Mouse (Mus musculus): ENCODE measurements around the gene Gm38392. TPM values are rescaled to one million over a fixed set of nuclear protein-coding genes. Genes with fewer than 3 reads are reported as not detected.
A peak's percentile ranks its signal among the peaks of the same experiment; 100 is the strongest.

The Gm38392 gene
- polyA plus RNA-seq, 1 experiment from 2014 or later = 0.20 TPM

GRCm38 (mm10) chr3:88228906-88229305 lies 58.1 kb downstream of the Gm38392 start:
- Histone ChIP-seq H3K4me3 (ENCODE audit: low read depth, low read length) (no peak overlapping the region), H3K4me1 (replicated peaks; ENCODE audit: control insufficient read depth, insufficient read depth, low read length) (peaks cover 48% of the 10 kb centered on the region), H3K27me3 (ENCODE audit: control insufficient read depth, insufficient read depth, low read length) (no peaks in the 10 kb centered on the region; the same call in 1 of the 2 replicates), H3K9ac (ENCODE audit: low read depth, low read length) (no peak overlapping the region), H3K36me3 (ENCODE audit: control insufficient read depth, insufficient read depth, low read length) (no peaks in the 10 kb centered on the region), H3K27ac (ENCODE audit: low read depth, low read length) (peak overlapping the region; percentile 94), H3K9me3 (ENCODE audit: control insufficient read depth, low read length) (no peaks in the 10 kb centered on the region), H3K4me2 (replicated peaks; ENCODE audit: low read depth, low read length) (no peak overlapping the region)
- ATAC-seq (ENCODE audit: low FRiP score) (no peak), DNase-seq (ENCODE audit: low spot score) (no peak)
- 44% methylated on average over 4 of the region's 4 CpGs for WGBS

- Histone ChIP-seq H3K27ac (ENCODE audit: low read depth, low read length) (peak overlapping the region; percentile 94), H3K4me3 (ENCODE audit: low read depth, low read length) (no peak overlapping the region), H3K4me1 (replicated peaks; ENCODE audit: control insufficient read depth, insufficient read depth, low read length) (peaks cover 43% of the 10 kb centered on the region), H3K9ac (ENCODE audit: low read depth, low read length) (no peak overlapping the region), H3K27me3 (ENCODE audit: control insufficient read depth, insufficient read depth, low read length) (no peaks in the 10 kb centered on the region), H3K9me3 (ENCODE audit: control insufficient read depth, low read length) (no peaks in the 10 kb centered on the region), H3K36me3 (ENCODE audit: control insufficient read depth, insufficient read depth, low read length) (no peaks in the 10 kb centered on the region; the same call in 1 of the 2 replicates), H3K4me2 (replicated peaks; ENCODE audit: low read depth, low read length) (no peak overlapping the region)
- no peak for DNase-seq (ENCODE audit: low spot score)
- WGBS = 36% methylated on average over 6 of the region's 6 CpGs
- ATAC-seq (ENCODE audit: low FRiP score) = peak; percentile 13; the same call in 1 of the 2 replicates
Measured at GRCm38 (mm10) chr3:88227976-88228375, 59.0 kb downstream of the Gm38392 start.

GRCm38 (mm10) chr3:88227260-88227659 lies 59.8 kb downstream of the Gm38392 start:
- Histone ChIP-seq H3K4me2 (replicated peaks; ENCODE audit: low read depth, low read length) (no peak overlapping the region), H3K27ac (ENCODE audit: low read depth, low read length) (peak overlapping the region; percentile 94), H3K4me3 (ENCODE audit: low read depth, low read length) (no peak overlapping the region), H3K9me3 (ENCODE audit: control insufficient read depth, low read length) (no peaks in the 10 kb centered on the region), H3K27me3 (ENCODE audit: control insufficient read depth, insufficient read depth, low read length) (no peaks in the 10 kb centered on the region), H3K9ac (ENCODE audit: low read depth, low read length) (no peak overlapping the region), H3K4me1 (replicated peaks; ENCODE audit: control insufficient read depth, insufficient read depth, low read length) (peaks cover 43% of the 10 kb centered on the region), H3K36me3 (ENCODE audit: control insufficient read depth, insufficient read depth, low read length) (no peaks in the 10 kb centered on the region; the same call in 1 of the 2 replicates)
- ATAC-seq (ENCODE audit: low FRiP score) (no peak), DNase-seq (ENCODE audit: low spot score) (no peak)
- WGBS = 44% methylated on average over 4 of the region's 4 CpGs

- H3K4me2 ChIP-seq (replicated peaks; ENCODE audit: low read depth, low read length) = no peak overlapping the region
Measured at GRCm38 (mm10) chr3:88226101-88226845, 60.7 kb downstream of the Gm38392 start.

GRCm38 (mm10) chr3:88224929-88225328 lies 62.1 kb downstream of the Gm38392 start:
- no peaks in the 10 kb centered on the region; the same call in 1 of the 2 replicates for H3K36me3 ChIP-seq (ENCODE audit: control insufficient read depth, insufficient read depth, low read length)
- peaks cover 10% of the 10 kb centered on the region for H3K27me3 ChIP-seq (ENCODE audit: control insufficient read depth, insufficient read depth, low read length)
- no peaks in the 10 kb centered on the region for H3K9me3 ChIP-seq (ENCODE audit: control insufficient read depth, low read length)
- H3K4me3 ChIP-seq (ENCODE audit: low read depth, low read length) = no peak overlapping the region
- no peak for ATAC-seq (ENCODE audit: low FRiP score)
- no peak overlapping the region for H3K9ac ChIP-seq (ENCODE audit: low read depth, low read length)
- peak overlapping the region; percentile 94 for H3K27ac ChIP-seq (ENCODE audit: low read depth, low read length)
- DNase-seq (ENCODE audit: low spot score) = no peak
- peaks cover 42% of the 10 kb centered on the region for H3K4me1 ChIP-seq (replicated peaks; ENCODE audit: control insufficient read depth, insufficient read depth, low read length)
- H3K4me2 ChIP-seq (replicated peaks; ENCODE audit: low read depth, low read length) = no peak overlapping the region
- 49% methylated on average over 2 of the region's 2 CpGs for WGBS

More at GRCm38 (mm10) chr3:88226101-88226845, 60.7 kb downstream of the Gm38392 start:
- no peaks in the 10 kb centered on the region for H3K9me3 ChIP-seq (ENCODE audit: control insufficient read depth, low read length)
- H3K27ac ChIP-seq (ENCODE audit: low read depth, low read length) = peak overlapping the region; percentile 94
- WGBS = 82% methylated on average over 10 of the region's 10 CpGs
- H3K9ac ChIP-seq (ENCODE audit: low read depth, low read length) = no peak overlapping the region
- H3K36me3 ChIP-seq (ENCODE audit: control insufficient read depth, insufficient read depth, low read length) = no peaks in the 10 kb centered on the region; the same call in 1 of the 2 replicates
- H3K4me3 ChIP-seq (ENCODE audit: low read depth, low read length) = no peak overlapping the region
- H3K27me3 ChIP-seq (ENCODE audit: control insufficient read depth, insufficient read depth, low read length) = peaks cover 3% of the 10 kb centered on the region
- no peak for DNase-seq (ENCODE audit: low spot score)
- peaks cover 43% of the 10 kb centered on the region for H3K4me1 ChIP-seq (replicated peaks; ENCODE audit: control insufficient read depth, insufficient read depth, low read length)
- ATAC-seq (ENCODE audit: low FRiP score) = no peak

GRCm38 (mm10) chr3:88222446-88222845 lies 64.6 kb downstream of the Gm38392 start:
- no peak overlapping the region for H3K4me2 ChIP-seq (replicated peaks; ENCODE audit: low read depth, low read length)
- H3K9ac ChIP-seq (ENCODE audit: low read depth, low read length) = no peak overlapping the region
- no peaks in the 10 kb centered on the region for H3K9me3 ChIP-seq (ENCODE audit: control insufficient read depth, low read length)
- peaks cover 27% of the 10 kb centered on the region for H3K4me1 ChIP-seq (replicated peaks; ENCODE audit: control insufficient read depth, insufficient read depth, low read length)
- H3K36me3 ChIP-seq (ENCODE audit: control insufficient read depth, insufficient read depth, low read length) = no peaks in the 10 kb centered on the region; the same call in 1 of the 2 replicates
- WGBS = 75% methylated on average over 6 of the region's 6 CpGs
- peaks cover 30% of the 10 kb centered on the region for H3K27me3 ChIP-seq (ENCODE audit: control insufficient read depth, insufficient read depth, low read length)
- no peak for ATAC-seq (ENCODE audit: low FRiP score)
- DNase-seq (ENCODE audit: low spot score) = no peak
- H3K27ac ChIP-seq (ENCODE audit: low read depth, low read length) = peak overlapping the region; percentile 66
- no peak overlapping the region for H3K4me3 ChIP-seq (ENCODE audit: low read depth, low read length)

- no peaks in the 10 kb centered on the region for H3K9me3 ChIP-seq (ENCODE audit: control insufficient read depth, low read length)
- H3K4me3 ChIP-seq (ENCODE audit: low read depth, low read length) = no peak overlapping the region
- H3K9ac ChIP-seq (ENCODE audit: low read depth, low read length) = no peak overlapping the region
- H3K36me3 ChIP-seq (ENCODE audit: control insufficient read depth, insufficient read depth, low read length) = no peaks in the 10 kb centered on the region; the same call in 1 of the 2 replicates
- peak overlapping the region; percentile 91 for H3K27ac ChIP-seq (ENCODE audit: low read depth, low read length)
- H3K4me2 ChIP-seq (replicated peaks; ENCODE audit: low read depth, low read length) = no peak overlapping the region
- ATAC-seq (ENCODE audit: low FRiP score) (peak; percentile 71), DNase-seq (ENCODE audit: low spot score) (no peak)
- WGBS = 36% methylated on average over 12 of the region's 12 CpGs
- H3K4me1 ChIP-seq (replicated peaks; ENCODE audit: control insufficient read depth, insufficient read depth, low read length) = peaks cover 27% of the 10 kb centered on the region
- peaks cover 30% of the 10 kb centered on the region for H3K27me3 ChIP-seq (ENCODE audit: control insufficient read depth, insufficient read depth, low read length)
Measured at GRCm38 (mm10) chr3:88221519-88222390, 65.3 kb downstream of the Gm38392 start.

GRCm38 (mm10) chr3:88220842-88221241 lies 66.2 kb downstream of the Gm38392 start:
- Histone ChIP-seq H3K4me1 (replicated peaks; ENCODE audit: control insufficient read depth, insufficient read depth, low read length) (peaks cover 25% of the 10 kb centered on the region), H3K4me3 (ENCODE audit: low read depth, low read length) (no peak overlapping the region), H3K36me3 (ENCODE audit: control insufficient read depth, insufficient read depth, low read length) (no peaks in the 10 kb centered on the region; the same call in 1 of the 2 replicates), H3K4me2 (replicated peaks; ENCODE audit: low read depth, low read length) (no peak overlapping the region), H3K9me3 (ENCODE audit: control insufficient read depth, low read length) (no peaks in the 10 kb centered on the region), H3K27ac (ENCODE audit: low read depth, low read length) (peak overlapping the region; percentile 91), H3K9ac (ENCODE audit: low read depth, low read length) (no peak overlapping the region), H3K27me3 (ENCODE audit: control insufficient read depth, insufficient read depth, low read length) (peaks cover 34% of the 10 kb centered on the region)
- WGBS = 3% methylated on average over 6 of the region's 6 CpGs
- no peak for ATAC-seq (ENCODE audit: low FRiP score)
- no peak for DNase-seq (ENCODE audit: low spot score)

Measured in hindbrain, embryonic 11.5 days (tissue).